Mouse (Mus musculus): ENCODE data around the gene Cacna1a.
"Not testable (repeated sequence)": the region's sequence is repeated elsewhere in the genome, so short reads cannot be mapped to it uniquely, and the experiment has no call there.

Cacna1a gene

GRCm38 (mm10) chr8:84592015-84592662 lies 203.9 kb downstream of the Cacna1a start:
- peak; percentile 82 for DNase-seq (ENCODE audit: low spot score)

GRCm38 (mm10) chr8:84593143-84593542 lies 204.9 kb downstream of the Cacna1a start:
- DNase-seq (ENCODE audit: low spot score): no peak

DNA sequence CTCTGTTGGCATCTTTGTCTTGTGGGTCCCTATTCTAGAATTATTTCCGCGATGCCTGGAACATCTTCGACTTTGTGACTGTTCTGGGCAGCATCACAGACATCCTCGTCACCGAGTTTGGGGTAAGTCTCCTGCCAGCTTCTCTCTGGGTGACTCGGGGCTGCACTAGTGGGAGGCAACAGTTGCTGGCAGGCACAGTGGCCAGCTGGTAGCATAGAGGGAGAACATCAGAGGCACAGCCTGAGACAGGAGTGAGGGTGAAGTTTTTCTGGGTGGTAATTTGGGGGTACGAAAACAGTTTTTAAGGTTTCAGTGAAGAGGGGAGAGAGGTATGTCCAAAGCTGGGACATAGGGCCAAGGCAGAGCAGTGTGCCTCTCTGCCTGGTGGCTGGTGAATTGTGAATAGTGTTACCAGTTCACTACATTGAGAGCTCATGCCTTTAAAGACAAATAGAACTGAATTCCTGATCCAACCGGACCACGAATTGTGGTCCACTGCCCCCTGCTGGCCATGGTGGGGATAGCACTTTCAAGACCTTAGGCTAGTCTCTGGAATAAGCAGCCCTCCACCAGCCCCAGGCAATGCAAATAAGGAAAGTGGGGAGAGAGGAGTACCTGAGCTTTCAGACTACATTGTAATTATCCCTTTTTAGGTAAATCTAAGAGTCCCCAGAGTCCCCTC lies 206.0 kb downstream of the Cacna1a start:
- DNase-seq (ENCODE audit: low spot score): peak; percentile 74

DNA sequence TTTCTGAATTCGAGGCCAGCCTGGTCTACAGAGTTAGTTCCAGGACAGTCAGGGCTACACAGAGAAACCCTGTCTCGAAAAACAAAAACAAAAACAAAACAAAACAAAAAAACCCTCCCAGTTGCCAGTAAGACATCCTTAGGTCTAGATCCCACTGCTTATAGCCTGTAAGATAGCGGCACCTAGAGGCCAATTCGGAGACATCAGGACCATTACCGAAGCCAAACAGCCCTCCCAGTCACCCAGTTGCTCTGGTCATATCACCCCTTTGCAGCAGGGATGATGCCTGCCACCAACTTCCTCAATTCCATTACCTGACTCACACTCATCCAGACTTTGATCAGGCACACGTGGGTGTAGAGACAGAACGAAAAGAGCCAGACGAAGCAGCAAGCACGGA lies 207.4 kb downstream of the Cacna1a start:
- DNase-seq (ENCODE audit: low spot score): peak; percentile 66

GRCm38 (mm10) chr8:84599401-84599800 lies 211.2 kb downstream of the Cacna1a start:
- no peak for DNase-seq (ENCODE audit: low spot score)

DNA sequence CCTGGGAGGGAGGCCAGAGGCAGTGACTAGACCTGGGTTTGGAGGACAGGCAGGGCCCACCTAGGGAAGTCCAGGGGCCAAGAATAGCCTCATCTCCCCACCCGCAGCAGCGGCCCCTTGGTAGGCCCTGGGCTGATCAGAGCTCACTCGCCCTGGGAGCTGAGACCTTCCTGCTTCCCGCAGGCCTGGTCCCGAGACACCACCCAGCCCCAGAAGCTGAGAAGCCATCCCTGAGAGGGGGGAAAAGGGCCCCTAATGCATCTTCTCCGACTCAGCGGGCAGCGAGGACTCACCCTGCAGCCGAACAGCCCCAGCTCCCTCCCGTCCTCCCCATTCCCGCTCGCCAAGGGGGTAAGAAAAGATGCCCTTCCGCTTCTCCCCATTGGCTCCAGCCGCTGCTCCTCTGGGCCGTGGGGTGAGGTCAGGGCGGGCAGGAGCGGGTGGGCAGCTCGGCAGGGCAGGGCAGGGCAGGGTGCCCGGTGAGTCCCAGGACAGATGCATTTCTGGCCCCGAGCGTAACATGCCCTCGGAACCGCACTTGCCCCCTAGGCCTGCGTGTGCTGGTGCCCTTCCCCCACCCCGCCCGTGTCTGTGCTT lies 212.2 kb downstream of the Cacna1a start:
- no peak for DNase-seq (ENCODE audit: low spot score)

DNA sequence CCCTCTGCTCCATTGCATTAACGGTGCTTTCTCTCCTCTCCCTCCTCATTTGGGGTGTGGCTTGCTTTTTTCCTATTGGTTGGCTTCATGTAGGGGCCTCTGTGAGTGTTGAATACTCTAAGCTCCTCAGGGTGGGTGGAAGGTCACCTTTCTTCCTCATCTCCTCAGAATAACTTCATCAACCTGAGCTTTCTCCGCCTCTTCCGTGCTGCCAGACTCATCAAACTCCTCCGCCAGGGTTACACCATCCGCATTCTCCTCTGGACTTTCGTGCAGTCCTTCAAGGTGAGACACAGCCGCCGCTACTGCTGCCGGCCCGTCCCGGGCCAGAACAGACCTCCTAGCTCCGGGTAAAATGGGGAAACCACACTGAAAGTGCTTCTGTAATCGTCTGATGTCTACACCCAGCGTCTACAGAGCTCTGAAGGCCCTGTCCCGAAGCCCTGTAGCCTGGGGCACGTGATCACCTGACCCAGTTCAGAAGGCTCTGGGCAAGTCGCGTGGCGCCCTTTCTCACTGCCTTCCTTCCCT lies 213.0 kb downstream of the Cacna1a start:
- no peak for DNase-seq (ENCODE audit: low spot score)

- peak; percentile 24 for DNase-seq (ENCODE audit: low spot score)
Measured at GRCm38 (mm10) chr8:84614512-84615223, 226.4 kb downstream of the Cacna1a start.

- DNase-seq (ENCODE audit: low spot score): no peak
Measured at GRCm38 (mm10) chr8:84615666-84616485, 227.6 kb downstream of the Cacna1a start.

DNA sequence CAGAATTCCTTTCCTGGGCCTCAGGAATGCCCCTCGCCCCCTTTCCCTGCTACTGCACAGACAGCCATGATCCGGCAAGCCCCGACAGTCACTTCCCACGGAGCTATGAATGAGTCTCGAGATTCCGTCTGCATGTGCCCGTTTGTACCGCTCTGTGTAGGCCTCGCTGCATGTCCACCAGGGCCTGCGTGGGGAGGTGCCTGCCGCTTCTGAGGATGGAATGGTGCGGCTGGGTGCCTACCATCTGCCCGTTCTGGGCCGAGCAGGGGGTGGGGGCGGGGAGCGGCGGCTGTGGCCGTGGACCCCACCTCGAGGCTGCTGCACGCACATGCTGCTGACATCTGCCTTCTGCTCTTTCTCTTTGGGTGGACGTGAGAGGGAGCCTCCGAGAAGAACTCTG lies 228.8 kb downstream of the Cacna1a start:
- no peak for DNase-seq (ENCODE audit: low spot score)

DNA sequence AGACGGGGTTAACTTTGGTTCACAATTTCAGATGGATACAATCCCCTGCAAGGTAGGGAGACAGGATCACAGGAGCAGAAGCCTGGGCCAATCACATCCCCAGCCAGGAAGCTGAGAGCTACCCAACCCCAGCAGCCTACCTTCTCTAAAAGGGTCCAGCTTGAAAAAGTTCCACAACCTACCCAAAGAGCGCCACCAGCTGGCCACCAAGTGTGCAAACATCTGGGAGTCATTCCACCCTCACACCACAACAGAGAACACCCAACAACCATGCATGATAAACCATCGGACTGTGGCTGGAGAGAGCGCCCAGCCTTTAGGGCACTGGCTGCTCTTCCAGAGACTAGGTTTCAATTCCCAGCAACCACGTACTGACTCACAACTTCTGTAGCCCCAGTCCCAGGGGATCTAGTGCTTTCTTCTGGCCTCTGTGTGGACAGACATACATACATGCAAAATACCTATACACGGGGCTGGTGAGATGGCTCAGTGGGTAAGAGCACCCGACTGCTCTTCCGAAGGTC lies 232.9 kb downstream of the Cacna1a start:
- DNase-seq (ENCODE audit: low spot score): no peak

GRCm38 (mm10) chr8:84623425-84623824 lies 235.2 kb downstream of the Cacna1a start:
- not testable (repeated sequence) for DNase-seq (ENCODE audit: low spot score)

DNA sequence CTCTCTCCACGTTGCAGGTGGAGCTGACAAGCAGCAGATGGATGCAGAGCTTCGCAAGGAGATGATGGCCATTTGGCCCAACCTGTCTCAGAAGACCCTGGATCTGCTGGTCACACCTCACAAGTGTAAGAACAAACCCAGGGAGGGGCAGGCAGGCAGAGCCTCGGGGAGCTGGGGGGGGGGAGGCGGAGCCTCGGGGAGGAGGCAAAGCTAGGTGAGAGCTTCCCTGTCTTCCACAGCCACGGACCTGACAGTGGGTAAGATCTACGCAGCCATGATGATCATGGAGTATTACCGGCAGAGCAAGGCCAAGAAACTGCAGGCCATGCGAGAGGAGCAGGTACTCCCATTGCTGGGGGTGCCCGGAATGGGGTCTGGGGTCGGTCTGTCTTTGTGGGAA lies 241.3 kb downstream of the Cacna1a start:
- DNase-seq (ENCODE audit: low spot score): no peak

DNA sequence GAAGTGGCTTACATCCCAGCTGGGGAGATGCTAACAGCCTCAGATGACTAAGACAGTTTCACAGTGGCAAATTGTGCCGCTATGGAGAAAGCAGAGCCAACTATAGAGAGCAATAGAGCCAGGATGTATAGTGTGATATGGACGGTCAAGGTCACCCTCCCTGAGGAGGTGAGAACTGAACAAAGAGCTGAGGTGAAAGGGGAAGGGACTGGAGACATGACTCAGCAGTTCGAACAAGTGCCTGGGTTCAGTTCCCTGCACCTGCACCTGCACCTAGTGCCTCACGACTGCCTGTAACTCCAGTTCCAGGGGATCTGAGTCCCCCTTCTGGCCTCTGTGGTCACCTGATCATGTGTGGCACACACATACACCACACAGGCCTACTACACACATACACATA lies 241.9 kb downstream of the Cacna1a start:
- DNase-seq (ENCODE audit: low spot score): no peak

GRCm38 (mm10) chr8:84631813-84632212 lies 243.6 kb downstream of the Cacna1a start:
- DNase-seq (ENCODE audit: low spot score): no peak

DNA sequence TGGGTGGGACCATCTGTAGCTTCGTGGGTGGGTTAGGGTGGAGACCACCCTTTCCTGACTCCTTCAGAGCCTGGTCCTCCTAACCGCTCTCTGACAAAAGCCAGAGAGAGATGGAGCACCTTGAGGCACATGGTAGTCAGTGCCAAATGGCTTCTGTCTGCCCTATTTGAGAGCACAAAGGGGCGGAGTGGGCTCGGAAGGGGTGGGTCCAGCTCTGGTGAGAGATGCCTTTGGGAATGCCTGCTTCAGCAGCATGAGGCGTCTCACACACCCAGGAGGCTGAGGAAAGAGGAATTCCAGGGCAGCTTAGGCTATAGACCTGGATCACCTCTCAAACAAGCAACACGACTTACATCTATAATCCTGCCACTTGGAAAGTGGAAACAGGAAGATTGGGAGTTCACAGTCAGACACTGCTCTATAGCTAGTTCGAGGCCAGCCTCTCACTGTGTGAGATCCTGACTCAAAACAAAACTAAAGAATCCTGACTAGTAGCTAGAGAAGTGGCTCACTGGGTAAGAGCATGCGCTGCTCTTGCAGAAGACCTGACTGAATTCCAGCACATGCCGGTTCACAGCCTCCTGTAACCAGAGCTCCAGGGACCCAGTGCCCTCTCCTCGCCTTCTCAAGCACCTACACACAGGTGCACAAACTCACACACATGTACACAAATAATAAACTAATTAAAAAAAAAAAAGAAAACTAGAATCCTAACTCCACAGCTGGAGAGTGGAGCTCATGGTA lies 245.8 kb downstream of the Cacna1a start:
- no peak for DNase-seq (ENCODE audit: low spot score)

DNA sequence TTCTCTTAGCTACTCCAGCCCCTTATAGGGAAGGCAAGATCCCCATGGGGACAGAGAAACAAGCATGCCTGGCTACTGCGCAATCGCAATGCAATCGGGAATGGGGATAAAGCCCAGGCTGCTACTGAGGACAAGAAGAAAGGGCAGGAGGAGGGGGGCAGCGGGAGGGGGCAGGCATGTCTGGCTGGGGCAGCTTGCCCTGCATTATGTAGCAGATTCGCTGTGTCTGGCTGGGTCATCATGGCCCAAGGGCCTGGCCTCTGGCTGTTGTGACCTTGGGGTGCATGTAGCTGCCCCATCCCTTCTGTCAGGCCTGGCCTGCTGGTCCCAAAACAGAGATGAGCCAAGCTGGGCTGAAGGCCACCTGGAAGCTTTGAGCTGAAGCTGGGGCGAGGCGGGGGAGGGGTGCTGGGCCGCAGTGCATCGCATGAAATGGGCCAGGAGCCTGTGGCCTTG lies 246.6 kb downstream of the Cacna1a start:
- DNase-seq (ENCODE audit: low spot score): no peak

DNA sequence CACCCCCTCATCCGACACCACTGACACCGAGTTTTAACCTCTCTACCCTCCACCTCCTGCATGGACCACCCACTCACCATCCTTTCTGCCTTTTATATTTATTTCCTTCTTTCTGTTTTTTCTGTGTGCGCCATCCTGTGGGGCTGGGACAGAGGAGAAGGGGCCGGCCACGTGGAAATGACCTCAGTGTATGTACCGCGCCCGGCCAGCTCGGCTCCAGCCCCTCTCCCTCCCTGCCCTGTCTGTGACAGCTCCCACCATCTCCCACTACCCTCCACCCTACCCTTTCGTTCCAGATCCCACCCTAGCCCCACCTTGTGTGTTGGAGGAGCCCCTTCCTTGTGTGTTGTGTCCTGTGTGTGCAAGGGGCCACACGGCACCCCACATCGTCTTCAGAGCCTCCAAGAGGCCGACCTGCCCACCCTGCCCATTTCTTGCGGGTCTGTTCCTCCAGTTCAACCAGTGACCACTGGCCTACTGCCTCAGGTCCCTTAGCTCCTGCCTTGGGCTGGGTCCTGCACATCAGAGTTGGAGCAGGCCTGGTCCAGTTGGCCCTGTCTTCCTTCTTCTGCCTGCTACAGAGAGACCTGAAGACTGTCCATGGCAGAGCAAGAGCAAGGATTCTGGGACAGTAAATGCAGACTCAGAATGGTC lies 247.3 kb downstream of the Cacna1a start:
- no peak for DNase-seq (ENCODE audit: low spot score)

GRCm38 (mm10) chr8:84636051-84636691 lies 247.9 kb downstream of the Cacna1a start:
- peak; percentile 48 for DNase-seq (ENCODE audit: low spot score)
